Mouse (Mus musculus) spleen, adult 2 months (tissue): Measurements from ENCODE around the gene Chrm1.

Experiments
- CTCF ChIP-seq: fragments of 200-500 bp; IDR thresholded peaks from 2 replicates; pipeline ENCODE4 v1.5.1; 2011; ENCODE audit warnings: mild to moderate bottlenecking, inconsistent platforms; ENCODE audit not compliant: insufficient read depth, insufficient read length, insufficient replicate concordance; ENCODE audit errors: extremely low read depth
- POLR2A ChIP-seq: fragments of 200-500 bp; IDR thresholded peaks from 2 replicates; pipeline ENCODE4 v1.6.1; 2011; ENCODE audit warnings: low read depth, low read length, inconsistent platforms

DNA sequence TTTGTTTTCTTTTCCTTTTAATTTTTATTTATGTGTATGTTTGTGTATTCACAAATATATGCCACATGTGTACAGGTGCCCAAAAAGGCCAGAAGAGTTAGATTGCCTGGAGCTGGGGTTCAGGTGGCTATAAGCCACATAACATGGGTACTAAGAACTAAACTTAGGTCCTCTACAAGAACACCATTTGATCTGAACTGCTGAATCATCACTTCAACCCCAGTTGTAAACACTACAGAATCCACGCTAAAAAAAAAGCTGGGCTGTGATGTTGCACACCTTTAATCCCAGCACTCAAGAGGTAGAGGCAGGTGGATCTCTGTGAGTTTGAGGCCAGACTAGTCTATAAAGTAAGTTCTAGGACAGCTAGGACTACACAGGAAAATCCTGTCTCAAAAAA is 57.8 kb downstream of the Chrm1 start:
- no peak for TF ChIP-seq CTCF
- no peak for TF ChIP-seq POLR2A
